Mouse (Mus musculus) gastrocnemius, adult 2 months (tissue): Measurements from ENCODE around the gene Olfr406. TPM values are rescaled to one million over a fixed set of nuclear protein-coding genes. Genes with fewer than 3 reads are reported as not detected.

Experiments
- DNase-seq: peaks from one replicate; pipeline ENCODE4 v3.0.0; 2022
- H3K27ac ChIP-seq: fragments of 200-600 bp; 2 replicates; pipeline ENCODE4 v1.8.1; 2022; ENCODE audit warnings: mild to moderate bottlenecking
- H3K4me3 ChIP-seq: fragments of 200-600 bp; 2 replicates; pipeline ENCODE4 v1.8.1; 2022; ENCODE audit warnings: mild to moderate bottlenecking, moderate library complexity
- CTCF ChIP-seq: fragments of 200-600 bp; IDR thresholded peaks from 2 replicates; pipeline ENCODE4 v1.8.1; 2022; ENCODE audit warnings: antibody characterized with exemption, mild to moderate bottlenecking, moderate library complexity
- intact Hi-C: fragments of 180-260 bp; cut with DNase I; formaldehyde crosslinking; loops from one replicate; pipeline ENCODE4 v1.15.1; 2025
- long read RNA-seq, 2 experiments: library from polyadenylated mRNA; stranded (forward); transcript quantifications; one replicate each; pipeline ENCODE4 v2.0.0; 2021
- total RNA-seq, 2 experiments: library from RNA; stranded (reverse); gene quantifications; 2 replicates each; pipeline ENCODE4 v1.2.3; 2021

Olfr406 gene
- not detected for total RNA-seq
- long read RNA-seq, experiment 1 = 0 reads
- long read RNA-seq, experiment 2 = 0 reads

- H3K4me3 ChIP-seq = no peak within 1 kb of the TSS
- no peak for DNase-seq
- intact Hi-C loops = no loop called here
- TF ChIP-seq CTCF = no peak
- no peak within 1 kb of the TSS for H3K27ac ChIP-seq
Observed at GRCm38 (mm10) chr11:74259508-74259907, at the start of gene Olfr406. Gene Olfr406, plus strand, starts transcription at chr11:74259808.

GRCm38 (mm10) chr11:74211279-74211678, 48.3 kb upstream of the Olfr406 start, which contains the start of gene Olfr43:
Gene Olfr43, minus strand, starts transcription at chr11:74211379.
- DNase-seq = no peak
- Histone ChIP-seq H3K4me3 (no peak within 1 kb of the TSS), H3K27ac (no peak within 1 kb of the TSS)
- no peak for TF ChIP-seq CTCF
- intact Hi-C loops = no loop called here

- no peak for DNase-seq
- TF ChIP-seq CTCF = no peak
- no peak overlapping the region for H3K27ac ChIP-seq
- H3K4me3 ChIP-seq = no peak overlapping the region
- intact Hi-C loops = no loop called here
Observed at GRCm38 (mm10) chr11:74241201-74241600, 18.4 kb upstream of the Olfr406 start.

- TF ChIP-seq CTCF = no peak
- H3K4me3 ChIP-seq = no peak within 1 kb of the TSS
- no peak for DNase-seq
- H3K27ac ChIP-seq = no peak within 1 kb of the TSS
- intact Hi-C loops = no loop called here
Observed at GRCm38 (mm10) chr11:74283436-74283835, 23.8 kb downstream of the Olfr406 start, which contains the start of gene Olfr59. Gene Olfr59, plus strand, starts transcription at chr11:74283736.

GRCm38 (mm10) chr11:74287256-74287655, 27.6 kb downstream of the Olfr406 start:
- no peak for TF ChIP-seq CTCF
- no peak overlapping the region for H3K27ac ChIP-seq
- DNase-seq = no peak
- intact Hi-C loops = no loop called here
- H3K4me3 ChIP-seq = no peak overlapping the region

Other genes starting within 250 kb of the Olfr406 start
- gene Olfr139, start 203.3 kb upstream of the Olfr406 start, total RNA-seq = not detected
- gene Olfr399, start 203.2 kb upstream of the Olfr406 start, total RNA-seq = not detected
- gene Zfp616, start 189.9 kb upstream of the Olfr406 start, total RNA-seq = not detected
- gene Olfr401, start 146.1 kb upstream of the Olfr406 start, total RNA-seq = not detected
- gene Olfr402, start 106.3 kb upstream of the Olfr406 start, total RNA-seq = not detected
- gene Olfr403, start 73.6 kb upstream of the Olfr406 start, total RNA-seq = not detected
- gene Olfr43, start 48.4 kb upstream of the Olfr406 start, total RNA-seq = not detected
- gene Olfr59, start 23.9 kb downstream of the Olfr406 start, total RNA-seq = not detected
- not detected for gene Olfr410, start 78.2 kb downstream of the Olfr406 start, total RNA-seq
- not detected for gene Olfr411, start 92.8 kb downstream of the Olfr406 start, total RNA-seq
- gene Olfr412, start 102.3 kb downstream of the Olfr406 start, total RNA-seq = not detected